Mouse (Mus musculus): Measurements from ENCODE around the gene Gm10717.
"Not testable (repeated sequence)": the region's sequence is repeated elsewhere in the genome, so short reads cannot be mapped to it uniquely, and the experiment has no call there.

- not testable (repeated sequence) for TF ChIP-seq CHD2 (IDR thresholded peaks at IDR 0.05; ENCODE audit: low read depth, low read length); ZNF384 (IDR thresholded peaks at IDR 0.05; ENCODE audit: low read depth, low read length); HCFC1 (IDR thresholded peaks at IDR 0.05; ENCODE audit: borderline replicate concordance, insufficient read depth, low read length)
These were observed 17.9 kb upstream of the Gm10717 start for GRCm38 (mm10) chr9:3007272-3007671.
